Mouse (Mus musculus) lung, adult 18-20 months (tissue): ENCODE data around the gene Pomt1.

Source experiments
- DNase-seq, 2 experiments: peaks; one replicate each; pipeline ENCODE4 v3.0.0; 2022; ENCODE audit warnings: mixed read lengths in 2 of 2

Gene Pomt1

DNA sequence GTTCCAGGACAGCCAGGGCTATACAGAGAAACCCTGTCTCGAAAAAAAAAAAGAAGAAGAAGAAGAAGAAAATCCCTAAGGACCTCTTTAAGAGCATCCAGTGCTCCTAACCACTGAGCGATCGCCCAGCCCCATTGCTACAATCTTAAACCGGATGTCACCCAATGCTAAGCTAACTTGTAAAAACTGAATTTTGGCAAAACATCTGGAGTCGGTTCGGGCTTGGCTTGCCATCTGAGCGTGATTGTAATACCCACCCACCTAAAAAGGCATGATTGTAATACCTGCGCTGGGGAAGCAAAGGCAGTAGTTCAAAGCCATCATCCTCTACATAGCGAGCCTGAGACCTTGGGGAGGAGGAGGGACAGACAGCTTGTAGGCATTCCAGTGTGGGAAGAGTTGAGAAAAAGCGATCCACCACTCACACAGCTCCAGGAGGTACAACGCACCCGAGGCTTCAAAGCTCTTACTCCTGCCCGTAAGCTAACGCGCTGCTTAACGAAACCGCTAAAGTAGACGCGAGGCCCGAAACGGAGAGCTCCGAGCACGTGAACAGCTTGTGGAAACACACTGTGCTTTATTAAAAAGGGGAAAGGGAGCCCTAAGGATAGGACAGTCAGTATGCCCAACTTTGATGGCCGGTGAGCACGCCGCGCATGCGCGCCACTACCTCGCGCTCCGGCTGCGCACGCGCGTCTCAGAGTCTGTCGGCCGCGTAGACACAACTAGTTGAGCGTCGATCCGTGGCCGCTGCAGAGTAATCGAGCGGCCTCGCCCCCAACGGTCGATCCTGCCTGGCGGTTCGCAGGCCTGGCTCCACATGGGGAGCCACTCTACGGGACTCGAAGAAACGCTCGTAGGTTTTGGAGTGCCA, at the start of gene Pomt1:
Pomt1 (plus strand) TSS at position 705 of the 874 bp plus-strand sequence.
- peak; percentile 88 to 91 for DNase-seq

DNA sequence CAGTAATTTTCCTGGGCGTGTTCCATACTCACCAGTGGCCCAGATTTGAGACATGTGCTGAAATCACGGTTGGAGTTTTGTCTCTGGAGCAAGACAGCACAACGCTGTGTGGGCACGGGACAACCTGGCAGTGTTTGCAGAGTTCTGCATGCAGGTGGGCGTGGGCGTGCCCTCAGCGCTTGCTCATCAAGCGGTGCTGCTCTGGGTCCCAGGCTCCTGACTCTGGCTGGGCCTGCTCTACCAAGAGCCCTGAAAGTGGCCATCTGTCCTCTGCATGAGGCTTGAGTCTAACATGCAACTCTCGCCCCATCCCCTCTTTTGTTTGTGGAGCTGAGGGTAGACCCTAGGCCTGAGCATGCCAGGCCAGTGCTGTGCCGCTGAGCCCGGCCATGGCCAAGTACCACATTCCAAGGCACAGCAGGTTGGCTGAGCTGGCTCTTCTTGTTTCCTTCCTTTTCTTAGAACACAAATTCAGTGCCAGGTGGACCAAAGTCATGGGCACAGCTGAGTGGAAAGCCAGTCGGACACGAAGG, 49.3 kb upstream of the Pomt1 start:
- no peak for DNase-seq

GRCm38 (mm10) chr2:32187649-32188048, 48.7 kb upstream of the Pomt1 start:
- no peak for DNase-seq

- no peak for DNase-seq
Measured at GRCm38 (mm10) chr2:32189060-32189681, 47.2 kb upstream of the Pomt1 start.

GRCm38 (mm10) chr2:32190620-32191019, 45.8 kb upstream of the Pomt1 start:
- peak in 1 of 2 experiments; percentile 39 for DNase-seq

GRCm38 (mm10) chr2:32191872-32192507, 44.4 kb upstream of the Pomt1 start:
- peak; percentile 59 to 67 for DNase-seq

DNA sequence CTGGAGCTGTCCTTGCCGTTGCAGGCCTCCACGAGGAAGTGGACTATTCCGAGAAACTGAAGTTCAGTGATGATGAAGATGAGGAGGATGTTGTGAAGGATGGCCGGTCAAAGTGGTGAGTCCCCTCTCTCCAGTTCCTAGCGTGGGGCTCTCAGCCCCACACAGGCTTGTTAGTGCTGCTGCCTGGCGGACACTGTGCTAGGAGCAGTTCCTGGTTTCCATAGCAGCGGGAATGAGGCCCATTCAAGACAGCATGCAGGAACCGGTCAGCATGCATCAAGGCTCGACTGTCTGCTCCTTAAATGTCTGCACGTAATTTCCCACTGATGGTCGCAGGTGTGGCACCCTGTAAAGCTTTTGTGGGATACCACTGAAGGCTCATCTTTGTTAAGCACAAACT, 37.4 kb upstream of the Pomt1 start:
- no peak for DNase-seq

DNA sequence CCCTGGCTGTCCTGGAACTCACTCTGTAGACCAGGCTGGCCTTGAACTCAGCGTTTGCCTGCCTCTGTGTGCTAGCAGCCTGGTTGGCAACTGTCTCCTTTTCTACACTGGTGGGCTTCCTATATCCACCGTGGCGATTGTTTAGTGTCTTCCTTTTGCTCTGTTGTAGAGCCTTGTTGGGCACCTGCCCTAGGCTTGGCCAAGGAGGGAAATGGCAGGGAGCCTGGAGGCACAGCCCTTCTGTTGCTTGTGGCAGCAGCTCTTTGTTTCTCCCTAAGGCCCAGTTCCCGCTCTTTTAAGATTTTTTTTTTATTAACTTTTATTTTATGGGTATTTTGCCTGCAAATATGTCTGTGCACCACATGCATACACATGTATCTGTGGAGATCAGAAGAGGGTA, 36.4 kb upstream of the Pomt1 start:
- no peak for DNase-seq

- no peak for DNase-seq
Measured at GRCm38 (mm10) chr2:32200712-32201111, 35.7 kb upstream of the Pomt1 start.

GRCm38 (mm10) chr2:32201527-32201926, 34.9 kb upstream of the Pomt1 start:
- no peak for DNase-seq

- no peak for DNase-seq
Measured at GRCm38 (mm10) chr2:32203853-32204252, 32.5 kb upstream of the Pomt1 start.

DNA sequence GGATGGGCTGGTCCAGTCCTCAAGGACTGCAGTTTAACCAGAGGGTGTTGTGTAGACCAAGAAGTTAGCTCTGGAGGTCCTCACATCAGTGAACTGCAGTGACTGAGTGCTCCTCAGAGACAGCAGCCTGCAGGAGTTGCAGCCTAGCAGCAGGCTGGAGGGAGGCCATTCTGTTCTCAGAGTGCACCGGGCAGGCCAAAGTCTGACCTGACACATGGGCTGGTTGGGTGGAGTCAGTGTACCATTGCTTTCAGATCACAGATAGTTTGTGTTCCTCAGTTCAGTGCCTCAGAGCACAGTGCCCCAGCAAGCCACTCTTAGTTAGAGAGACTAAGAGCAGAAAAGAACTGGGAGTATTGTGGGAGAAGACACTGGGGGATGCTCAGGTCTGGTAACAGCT, 28.7 kb upstream of the Pomt1 start:
- no peak for DNase-seq

GRCm38 (mm10) chr2:32211689-32212088, 24.7 kb upstream of the Pomt1 start:
- DNase-seq = no peak

DNA sequence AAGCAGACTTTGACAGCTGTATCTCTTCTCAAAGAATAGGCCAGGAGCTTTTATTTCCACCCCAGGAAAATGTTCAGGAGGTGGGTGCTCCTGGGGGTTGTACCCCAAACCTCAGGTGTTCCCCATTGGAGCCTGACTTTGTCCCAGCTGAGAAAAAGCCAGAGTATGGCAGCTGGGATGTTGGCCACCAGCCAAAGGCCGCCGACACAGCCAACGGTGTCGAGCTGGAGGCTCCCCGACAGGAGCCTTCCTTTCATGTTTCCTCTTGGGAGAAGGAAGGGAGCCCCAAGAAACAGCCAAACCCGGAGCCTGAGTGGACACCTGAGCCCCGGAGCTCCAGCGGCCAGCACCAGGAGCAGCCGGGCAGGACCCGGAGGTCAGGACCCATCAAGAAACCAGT, 23.4 kb upstream of the Pomt1 start:
- DNase-seq = peak in 1 of 2 experiments; percentile 23

GRCm38 (mm10) chr2:32215576-32215975, 20.8 kb upstream of the Pomt1 start:
- no peak for DNase-seq

DNA sequence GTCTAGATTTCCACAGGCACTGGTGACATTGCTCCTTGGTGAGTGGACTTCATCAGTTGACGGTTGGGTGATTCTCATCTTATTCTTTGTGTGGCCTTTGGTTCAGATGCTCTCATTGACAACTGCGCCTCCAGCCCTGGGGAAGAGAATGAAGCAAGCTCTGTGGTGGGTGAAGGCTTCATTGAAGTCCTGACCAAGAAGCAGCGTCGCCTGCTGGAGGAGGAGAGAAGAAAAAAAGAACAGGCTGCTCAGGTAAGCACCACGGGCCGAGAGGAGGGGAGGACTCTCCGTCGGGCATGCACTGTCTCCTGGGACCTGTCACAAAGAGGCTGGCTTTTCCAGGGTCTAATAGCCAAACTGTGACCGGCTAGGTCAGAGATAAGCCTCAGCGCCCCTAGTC, 19.9 kb upstream of the Pomt1 start:
- DNase-seq = no peak

DNA sequence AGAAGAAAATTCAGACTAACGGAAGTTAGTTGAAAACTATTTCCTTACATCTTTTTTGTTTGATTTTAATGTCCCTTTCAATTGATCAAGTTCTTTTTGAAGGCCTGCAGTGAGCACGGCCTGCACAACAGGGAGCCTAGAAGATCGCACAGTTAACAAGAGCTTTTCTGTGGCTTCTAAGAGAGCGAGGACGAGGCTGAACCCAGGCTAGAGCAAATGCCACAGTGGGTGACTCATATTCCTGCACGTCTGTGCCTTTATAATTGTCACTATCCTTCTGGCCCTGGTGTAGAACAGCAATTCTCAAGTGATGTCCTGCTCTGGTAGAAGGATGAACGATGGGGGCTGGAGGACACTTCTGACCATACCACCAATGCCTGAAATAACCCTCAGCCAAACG, 18.7 kb upstream of the Pomt1 start:
- DNase-seq = no peak

GRCm38 (mm10) chr2:32218113-32218512, 18.3 kb upstream of the Pomt1 start:
- no peak for DNase-seq

- no peak for DNase-seq
Measured at GRCm38 (mm10) chr2:32218541-32219334, 17.7 kb upstream of the Pomt1 start.

DNA sequence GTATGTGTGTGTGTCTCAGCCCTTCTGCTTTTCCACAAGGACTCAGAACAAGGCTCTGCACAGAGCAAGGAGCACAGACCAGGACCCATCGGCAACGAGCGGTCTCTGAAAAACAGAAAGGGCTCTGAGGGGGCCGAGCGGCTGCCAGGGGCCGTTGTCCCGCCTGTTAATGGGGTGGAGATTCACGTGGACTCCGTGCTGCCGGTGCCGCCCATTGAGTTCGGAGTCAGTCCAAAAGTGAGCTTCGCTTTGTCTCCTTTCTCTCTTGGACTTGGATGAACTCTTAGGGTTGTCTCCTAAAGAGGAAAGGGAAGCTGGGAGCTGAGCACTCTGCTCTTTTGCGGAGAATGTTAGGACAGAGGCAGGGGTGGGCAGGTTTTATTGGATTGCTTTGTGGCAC, 16.9 kb upstream of the Pomt1 start:
- DNase-seq = no peak

GRCm38 (mm10) chr2:32220021-32220420, 16.4 kb upstream of the Pomt1 start:
- DNase-seq = no peak

- DNase-seq = no peak
Measured at GRCm38 (mm10) chr2:32220969-32221368, 15.4 kb upstream of the Pomt1 start.

DNA sequence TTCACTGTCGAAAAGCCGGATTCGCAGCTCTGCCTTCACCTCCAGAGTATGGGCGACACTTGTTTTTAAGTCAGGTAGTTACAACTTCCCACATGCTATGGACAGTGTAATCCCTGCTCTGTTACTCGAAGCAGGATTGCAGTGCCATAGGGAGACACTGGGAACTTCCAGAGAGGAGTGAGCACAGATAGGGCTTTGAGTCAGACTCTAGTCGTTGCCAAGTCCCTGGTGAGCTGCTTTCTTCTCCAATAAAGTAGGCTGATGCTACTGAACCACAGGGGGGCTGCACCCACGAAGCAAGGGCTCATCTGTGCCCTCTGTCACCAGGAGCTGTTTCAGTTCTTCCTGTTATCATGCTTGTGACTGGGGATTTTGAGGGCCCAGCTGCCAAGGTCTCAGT, 14.8 kb upstream of the Pomt1 start:
- DNase-seq = no peak
